Mouse (Mus musculus) gastrocnemius, postnatal 4 days (tissue): Measurements from ENCODE around the gene Rnf4. TPM values are rescaled to one million over a fixed set of nuclear protein-coding genes. Genes with fewer than 3 reads are reported as not detected.
A peak's percentile ranks its signal among the peaks of the same experiment; 100 is the strongest.

Experiments
- DNase-seq, 2 experiments: peaks; one replicate each; pipeline ENCODE4 v3.0.0; 2021 to 2022; ENCODE audit warnings: low spot score in 2 of 2, mixed read lengths in 2 of 2
- long read RNA-seq, 2 experiments: library from polyadenylated mRNA; stranded (forward); transcript quantifications; one replicate each; pipeline ENCODE4 v2.0.0; 2021
- total RNA-seq, 2 experiments: library from RNA; stranded (reverse); gene quantifications; 2 replicates each; pipeline ENCODE4 v1.2.3; 2021

The Rnf4 gene
- total RNA-seq, result 10 to 100 TPM; 63.2 to 66.1 TPM
- long read RNA-seq, experiment 1, full-length matches to known transcripts, result 9 of 17 reads
- long read RNA-seq, experiment 1, partial matches to known transcripts, result 1 of 17 reads
- long read RNA-seq, experiment 1, other reads (novel, unspliced or antisense), result 7 of 17 reads
- long read RNA-seq, experiment 2, full-length matches to known transcripts, result 9 of 12 reads
- long read RNA-seq, experiment 2, partial matches to known transcripts, result 1 of 12 reads
- long read RNA-seq, experiment 2, other reads (novel, unspliced or antisense), result 2 of 12 reads

GRCm38 (mm10) chr5:34336097-34336774, at the start of gene Rnf4:
Gene Rnf4 (plus strand): TSS chr5:34336289.
- DNase-seq, result peak; percentile 92 to 99

GRCm38 (mm10) chr5:34286516-34286915, 49.6 kb upstream of the Rnf4 start:
- DNase-seq, result no peak

- DNase-seq, result peak in 1 of 2 experiments; percentile 19
Observed at GRCm38 (mm10) chr5:34287001-34287837, 48.9 kb upstream of the Rnf4 start.

GRCm38 (mm10) chr5:34287838-34288145, 48.3 kb upstream of the Rnf4 start:
- DNase-seq, result no peak

- peak; percentile 70 to 77 for DNase-seq
Observed at GRCm38 (mm10) chr5:34288154-34288716, 47.9 kb upstream of the Rnf4 start, which contains the start of the genes Zfyve28 and Cfap99. Gene Zfyve28 (minus strand): TSS chr5:34288449. Gene Cfap99 (plus strand): TSS chr5:34288600.

GRCm38 (mm10) chr5:34289286-34289685, 46.8 kb upstream of the Rnf4 start:
- DNase-seq, result no peak

- no peak for DNase-seq
Observed at GRCm38 (mm10) chr5:34293363-34293762, 42.7 kb upstream of the Rnf4 start.

GRCm38 (mm10) chr5:34294696-34295095, 41.4 kb upstream of the Rnf4 start:
- DNase-seq, result no peak

GRCm38 (mm10) chr5:34295141-34295540, 40.9 kb upstream of the Rnf4 start:
- DNase-seq, result peak in 1 of 2 experiments; percentile 31

GRCm38 (mm10) chr5:34298061-34298460, 38.0 kb upstream of the Rnf4 start:
- no peak for DNase-seq

- no peak for DNase-seq
Observed at GRCm38 (mm10) chr5:34298937-34299535, 37.1 kb upstream of the Rnf4 start.

GRCm38 (mm10) chr5:34302377-34302776, 33.7 kb upstream of the Rnf4 start:
- DNase-seq, result no peak

GRCm38 (mm10) chr5:34309016-34309415, 27.1 kb upstream of the Rnf4 start:
- DNase-seq, result no peak

GRCm38 (mm10) chr5:34319491-34320034, 16.5 kb upstream of the Rnf4 start:
- DNase-seq, result no peak

- no peak for DNase-seq
Observed at GRCm38 (mm10) chr5:34321236-34321635, 14.9 kb upstream of the Rnf4 start.

GRCm38 (mm10) chr5:34325286-34325685, 10.8 kb upstream of the Rnf4 start:
- DNase-seq, result no peak

- no peak for DNase-seq
Observed at GRCm38 (mm10) chr5:34326249-34326691, 9.8 kb upstream of the Rnf4 start.

GRCm38 (mm10) chr5:34326875-34327576, 9.1 kb upstream of the Rnf4 start:
- DNase-seq, result peak in 1 of 2 experiments; percentile 27

- DNase-seq, result no peak
Observed at GRCm38 (mm10) chr5:34330136-34330535, 6.0 kb upstream of the Rnf4 start.

GRCm38 (mm10) chr5:34334081-34334480, 2.0 kb upstream of the Rnf4 start:
- no peak for DNase-seq
